18 mouse cellular contexts compared by ENCODE assay signal in the genomic region with DNA sequence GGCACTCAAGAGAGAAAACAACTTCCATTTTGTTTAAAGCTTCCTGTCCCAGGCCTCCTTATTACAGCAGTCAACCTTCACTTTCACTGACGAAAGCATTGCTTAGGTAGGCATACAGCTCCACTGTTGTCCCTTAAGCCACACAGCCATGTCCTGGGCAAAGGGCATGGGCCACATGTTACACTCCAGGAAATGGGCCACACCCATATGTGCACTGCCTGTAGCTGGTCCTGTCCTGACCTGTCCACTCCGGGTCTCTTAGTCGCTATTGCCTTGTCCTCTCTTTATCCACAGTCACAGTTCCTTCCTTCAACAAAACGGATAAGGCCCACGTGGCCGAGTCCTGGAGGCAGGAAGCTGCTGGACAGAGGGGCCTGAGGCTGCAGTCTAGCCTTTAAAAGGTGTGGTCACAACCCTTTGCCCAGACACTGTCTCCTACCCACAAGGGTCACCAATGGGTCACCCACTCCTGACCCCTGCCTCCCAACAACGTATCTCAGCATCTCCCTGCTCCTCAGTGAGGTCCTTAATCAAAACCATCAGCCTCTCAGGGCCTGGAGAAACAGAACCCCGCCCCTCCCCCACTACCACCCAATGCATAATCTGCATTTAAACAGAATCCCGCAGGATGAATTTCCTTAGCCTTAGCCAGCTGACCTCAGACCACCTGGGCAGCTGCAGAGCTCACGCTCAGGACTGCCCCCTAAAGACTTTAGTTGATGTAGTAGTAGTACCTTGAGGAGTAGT. TPM values are rescaled to one million over a fixed set of nuclear protein-coding genes. Genes with fewer than 3 reads are reported as not detected.
DNase-seq lines count a peak whose midpoint lies in the region; ATAC-seq and TF ChIP-seq lines count a peak whose summit lies in the region.
"Had no signal": no experiment of that assay in that cellular context is flagged by ENCODE, and none has a peak within 500 bp of the region (broad histone marks: within the 10 kb centered on the region; RNA-seq: fewer than 3 reads in every experiment).

No protein-coding gene starts in this region.

- no peak overlapping the region for H3K27ac ChIP-seq in liver, adult 2 months (replicated peaks; ENCODE audit: insufficient read depth, low read depth, low read length)
- H3K27ac ChIP-seq in liver, embryonic 12.5 days, result no peak overlapping the region
- H3K27ac ChIP-seq in liver, embryonic 14.5 days, result no peak overlapping the region
- H3K27ac ChIP-seq: hindbrain, embryonic 14.5 days; limb, embryonic 12.5 days; macrophage had no signal

- ATAC-seq in liver, embryonic 12.5 days, result no peak; the same call in 1 of the 2 replicates
- ATAC-seq in liver, embryonic 14.5 days (ENCODE audit: insufficient read depth), result peak; percentile 55; the same call in 1 of the 2 replicates
- ATAC-seq: CD4-positive, CD25-positive, alpha-beta regulatory T cell, adult 4 months had no signal

- WGBS in liver, adult 2 months, result 62% methylated on average over 10 of the region's 10 CpGs
- whole genome bisulfite sequencing in liver, embryonic 12.5 days (ENCODE audit: insufficient replicate concordance), result 32% methylated on average over 10 of the region's 10 CpGs
- 40% methylated on average over 10 of the region's 10 CpGs for WGBS in liver, embryonic 14.5 days (ENCODE audit: insufficient replicate concordance)

- H3K4me2 ChIP-seq in liver, embryonic 12.5 days, result no peak overlapping the region
- H3K4me2 ChIP-seq in liver, embryonic 14.5 days (ENCODE audit: low read depth), result no peak overlapping the region
- H3K4me2 ChIP-seq: hindbrain, embryonic 14.5 days; limb, embryonic 12.5 days had no signal

- TF ChIP-seq EP300 in liver, embryonic 14.5 days (IDR thresholded peaks at IDR 0.05; ENCODE audit: low read depth), result no peak

- TF ChIP-seq CTCF in liver, adult 2 months (IDR thresholded peaks at IDR 0.05; ENCODE audit: low read depth, low read length), result no peak
- TF ChIP-seq CTCF in liver, embryonic 14.5 days (IDR thresholded peaks at IDR 0.05; ENCODE audit: low read depth), result no peak

- no peak for TF ChIP-seq POLR2A in liver, adult 2 months (IDR thresholded peaks at IDR 0.05; ENCODE audit: extremely low read depth, insufficient read depth, low read length)

- no peak overlapping the region for H3K4me3 ChIP-seq in liver, adult 2 months (ENCODE audit: insufficient read depth, low read depth, low read length)
- H3K4me3 ChIP-seq in liver, embryonic 12.5 days, result no peak overlapping the region
- no peak overlapping the region for H3K4me3 ChIP-seq in liver, embryonic 14.5 days (ENCODE audit: insufficient read depth in 1 of 2, low read depth in 2 of 2, low read length in 2 of 2)
- H3K4me3 ChIP-seq: limb, embryonic 12.5 days had no signal

- no peaks in the 10 kb centered on the region for H3K4me1 ChIP-seq in liver, adult 2 months (ENCODE audit: control insufficient read depth, insufficient read depth, low read length)
- H3K4me1 ChIP-seq in liver, embryonic 12.5 days, result peaks cover 16% of the 10 kb centered on the region
- peaks cover 0 to 6% of the 10 kb centered on the region in 2 experiments; a peak in 3 of 4 replicates for H3K4me1 ChIP-seq in liver, embryonic 14.5 days (replicated peaks; ENCODE audit: control insufficient read depth in 2 of 2, insufficient read depth in 2 of 2, low read length in 1 of 2)

- no peak overlapping the region for H3K9ac ChIP-seq in liver, adult 2 months (ENCODE audit: low read depth, low read length)
- H3K9ac ChIP-seq in liver, embryonic 12.5 days, result no peak overlapping the region
- no peak overlapping the region for H3K9ac ChIP-seq in liver, embryonic 14.5 days (replicated peaks)
- H3K9ac ChIP-seq: hindbrain, embryonic 14.5 days; limb, embryonic 12.5 days had no signal

- H3K36me3 ChIP-seq in liver, adult 2 months (ENCODE audit: control insufficient read depth, insufficient read depth, low read length), result no peaks in the 10 kb centered on the region
- H3K36me3 ChIP-seq in liver, embryonic 12.5 days, result no peaks in the 10 kb centered on the region
- H3K36me3 ChIP-seq in liver, embryonic 14.5 days (replicated peaks; ENCODE audit: control insufficient read depth, insufficient read depth, low read depth), result no peaks in the 10 kb centered on the region
- H3K36me3 ChIP-seq: limb, embryonic 12.5 days had no signal

- H3K9me3 ChIP-seq in liver, embryonic 12.5 days (replicated peaks), result no peaks in the 10 kb centered on the region
- no peaks in the 10 kb centered on the region for H3K9me3 ChIP-seq in liver, embryonic 14.5 days (ENCODE audit: control insufficient read depth, low read length)
- H3K9me3 ChIP-seq: limb, embryonic 12.5 days had no signal

- DNase-seq in liver, adult 2 months (ENCODE audit: extremely low read depth, low read depth, low spot score), result peak; percentile 18
- DNase-seq in R1 (ENCODE audit: low read depth, low spot score), result peak; percentile 63
- DNase-seq in embryo, embryonic 9.5 days (ENCODE audit: extremely low spot score), result peak; percentile 60
- DNase-seq in liver, embryonic 14.5 days (ENCODE audit: low read depth in 3 of 3, low spot score in 3 of 3), result no peak
- no peak for DNase-seq in cerebellum, adult 11 months
- no peak for DNase-seq in gastrocnemius, postnatal 36 days
- DNase-seq in layer of hippocampus, postnatal 10 days (ENCODE audit: low spot score in 2 of 2), result no peak
- DNase-seq: cerebellum, postnatal 25 days; kidney, adult 9 months; right cerebral cortex, postnatal 25 days; thymus, postnatal 4 days had no signal

- no peaks in the 10 kb centered on the region for H3K79me2 ChIP-seq in liver, adult 2 months (ENCODE audit: control insufficient read depth, insufficient read depth, low read length)

- H3K27me3 ChIP-seq in liver, adult 2 months (ENCODE audit: control insufficient read depth, insufficient read depth, low read length), result no peaks in the 10 kb centered on the region
- peaks cover 56% of the 10 kb centered on the region for H3K27me3 ChIP-seq in liver, embryonic 12.5 days (replicated peaks)
- 0 out of 2 replicates have a peak, but pooled peaks cover 2% of the 10 kb centered on the region for H3K27me3 ChIP-seq in liver, embryonic 14.5 days (ENCODE audit: control insufficient read depth, insufficient read depth, low read length)

- intact Hi-C loops in gastrocnemius, postnatal 36 days (cut with DNase I), result no loop called here

RNA-seq across cellular contexts. Expression of a gene that starts 7.7 kb away (rescaled TPM):
- total RNA-seq in liver, adult 2 months (2014; rRNA removed), result under 0.01 TPM in 1 of 2 replicates, not detected in the other
- 0.04 TPM in 1 of 2 replicates, not detected in the other for polyA plus RNA-seq in liver, adult 2 months (2012; rRNA removed)
- not detected in 2 replicates for polyA plus RNA-seq in liver, embryonic 12.5 days (2016; fragmentation: Nextera tagmentation; extraction: Ambion mirVana)
- not detected in 2 replicates for polyA plus RNA-seq in liver, embryonic 14.5 days (2012; rRNA removed)
- polyA plus RNA-seq in liver, embryonic 14.5 days (2014; fragmentation: Nextera tagmentation; extraction: Ambion mirVana), result not detected in 2 replicates
- total RNA-seq in gastrocnemius, postnatal 36 days (2021), result 10 to 100 TPM; 12.6 to 26.2 TPM
- 1 to 10 TPM in 1 of 2 experiments, under 1 TPM in 1; 0.91 to 1.1 TPM for total RNA-seq in layer of hippocampus, postnatal 10 days (2021)
- polyA plus RNA-seq: CD4-positive, CD25-positive, alpha-beta regulatory T cell, adult 4 months; macrophage had no signal

RNA-seq across cellular contexts. Expression of a gene that starts 15.2 kb away (rescaled TPM):
- total RNA-seq in liver, adult 2 months (2014; rRNA removed), result not detected in 2 replicates
- polyA plus RNA-seq in liver, adult 2 months (2012; rRNA removed), result not detected in 2 replicates
- 0.08 TPM in 1 of 2 replicates, not detected in the other for polyA plus RNA-seq in liver, embryonic 12.5 days (2016; fragmentation: Nextera tagmentation; extraction: Ambion mirVana)
- polyA plus RNA-seq in liver, embryonic 14.5 days (2012; rRNA removed), result not detected in 2 replicates
- not detected in 2 replicates for polyA plus RNA-seq in liver, embryonic 14.5 days (2014; fragmentation: Nextera tagmentation; extraction: Ambion mirVana)
- total RNA-seq in gastrocnemius, postnatal 36 days (2021), result under 1 TPM; 0.17 to 0.20 TPM
- total RNA-seq in layer of hippocampus, postnatal 10 days (2021), result under 1 TPM in 1 of 2 experiments, not detected in 1; 0.25 TPM
- total RNA-seq: adrenal gland, adult 18-20 months; heart, adult 8-10 months had no signal
- polyA plus RNA-seq: CD4-positive, CD25-positive, alpha-beta regulatory T cell, adult 4 months; hindbrain, embryonic 14.5 days; macrophage had no signal

RNA-seq across cellular contexts. Expression of a gene that starts 22.8 kb away (rescaled TPM):
- total RNA-seq in liver, adult 2 months (2014; rRNA removed), result 0.83 and 1.2 TPM in 2 replicates
- 2.7 and 3.6 TPM in 2 replicates for polyA plus RNA-seq in liver, adult 2 months (2012; rRNA removed)
- 10.2 and 10.7 TPM in 2 replicates for polyA plus RNA-seq in liver, embryonic 12.5 days (2016; fragmentation: Nextera tagmentation; extraction: Ambion mirVana)
- 6.6 and 6.9 TPM in 2 replicates for polyA plus RNA-seq in liver, embryonic 14.5 days (2012; rRNA removed)
- 4.7 and 5.2 TPM in 2 replicates for polyA plus RNA-seq in liver, embryonic 14.5 days (2014; fragmentation: Nextera tagmentation; extraction: Ambion mirVana)
- 1 to 10 TPM; 4.0 to 4.8 TPM for total RNA-seq in gastrocnemius, postnatal 36 days (2021)
- 10 to 100 TPM; 12.5 to 13.0 TPM for total RNA-seq in layer of hippocampus, postnatal 10 days (2021)

RNA-seq across cellular contexts. Expression of a gene that starts 38.4 kb away (rescaled TPM):
- total RNA-seq in liver, adult 2 months (2014; rRNA removed), result 6.6 and 8.4 TPM in 2 replicates
- polyA plus RNA-seq in liver, adult 2 months (2012; rRNA removed), result 11.8 and 16.2 TPM in 2 replicates
- polyA plus RNA-seq in liver, embryonic 12.5 days (2016; fragmentation: Nextera tagmentation; extraction: Ambion mirVana), result 0.41 and 0.66 TPM in 2 replicates
- 0.95 and 0.99 TPM in 2 replicates for polyA plus RNA-seq in liver, embryonic 14.5 days (2012; rRNA removed)
- 1.3 and 2.1 TPM in 2 replicates for polyA plus RNA-seq in liver, embryonic 14.5 days (2014; fragmentation: Nextera tagmentation; extraction: Ambion mirVana)
- total RNA-seq in gastrocnemius, postnatal 36 days (2021), result 100 to 1,000 TPM; 103 to 105 TPM
- 1 to 10 TPM; 5.1 to 5.2 TPM for total RNA-seq in layer of hippocampus, postnatal 10 days (2021)
- polyA plus RNA-seq: CD4-positive, CD25-positive, alpha-beta regulatory T cell, adult 4 months; limb, embryonic 12.5 days; macrophage had no signal

RNA-seq across cellular contexts. Expression of a gene that starts 52.8 kb away (rescaled TPM):
- total RNA-seq in liver, adult 2 months (2014; rRNA removed), result not detected in 2 replicates
- not detected in 2 replicates for polyA plus RNA-seq in liver, adult 2 months (2012; rRNA removed)
- 0.11 and 0.13 TPM in 2 replicates for polyA plus RNA-seq in liver, embryonic 12.5 days (2016; fragmentation: Nextera tagmentation; extraction: Ambion mirVana)
- 0.03 and 0.06 TPM in 2 replicates for polyA plus RNA-seq in liver, embryonic 14.5 days (2012; rRNA removed)
- 0.04 and 0.13 TPM in 2 replicates for polyA plus RNA-seq in liver, embryonic 14.5 days (2014; fragmentation: Nextera tagmentation; extraction: Ambion mirVana)
- not detected for total RNA-seq in gastrocnemius, postnatal 36 days (2021)
- total RNA-seq in layer of hippocampus, postnatal 10 days (2021), result under 1 TPM; 0.45 to 0.57 TPM
- total RNA-seq: adrenal gland, adult 18-20 months; heart, adult 8-10 months had no signal
- polyA plus RNA-seq: CD4-positive, CD25-positive, alpha-beta regulatory T cell, adult 4 months; limb, embryonic 12.5 days; macrophage had no signal

Comparison
In these comparisons a context has a peak if more than half of its experiments do, and no peak if none do; other contexts are left out.
1. DNase-seq: peak in liver, adult 2 months (single experiment), R1 (single experiment) and embryo, embryonic 9.5 days (single experiment); none in liver, embryonic 14.5 days (0 of 3), cerebellum, adult 11 months (single experiment), gastrocnemius, postnatal 36 days (0 of 2) and layer of hippocampus, postnatal 10 days (0 of 2).
2. RNA of a gene that starts 7.7 kb away (total RNA-seq): 12.6 to 26.2 TPM in gastrocnemius, postnatal 36 days; 0.91 to 1.1 TPM in layer of hippocampus, postnatal 10 days and under 0.01 TPM in liver, adult 2 months; every median in the first group is over 4 times any median in the second.